Mouse (Mus musculus) kidney, embryonic 16.5 days (tissue): Measurements from ENCODE around the gene Igf2bp1. TPM values are rescaled to one million over a fixed set of nuclear protein-coding genes. Genes with fewer than 3 reads are reported as not detected.

Experiments used
- ATAC-seq: fragments of 200-750 bp; cut with Nextera tagmentation; 2 replicates; pipeline ENCODE4 v1.8.0; 2017; ENCODE audit warnings: moderate TSS enrichment; ENCODE audit not compliant: low FRiP score, low TSS enrichment
- H3K27ac ChIP-seq: fragments of 300-500 bp; sonication (generic); 2 replicates; pipeline ENCODE4 v1.5.1; 2014; ENCODE audit warnings: low read length
- H3K27me3 ChIP-seq: fragments of 300-500 bp; sonication (generic); 2 replicates; pipeline ENCODE4 v1.6.1; 2014; ENCODE audit warnings: low read length, control low read depth, mixed read lengths; ENCODE audit not compliant: insufficient read depth
- H3K36me3 ChIP-seq: fragments of 300-500 bp; sonication (generic); 2 replicates; pipeline ENCODE4 v1.6.1; 2014; ENCODE audit warnings: low read length, control low read depth, mixed read lengths; ENCODE audit not compliant: insufficient read depth
- H3K4me1 ChIP-seq: fragments of 300-500 bp; sonication (generic); 2 replicates; pipeline ENCODE4 v1.6.1; 2014; ENCODE audit warnings: low read length, control low read depth, mixed read lengths; ENCODE audit not compliant: insufficient read depth
- H3K4me2 ChIP-seq: fragments of 300-500 bp; sonication (generic); replicated peaks from 2 replicates; pipeline ENCODE4 v1.6.1; 2014; ENCODE audit warnings: low read depth, low read length
- H3K4me3 ChIP-seq: fragments of 300-500 bp; sonication (generic); 2 replicates; pipeline ENCODE4 v1.5.1; 2014; ENCODE audit warnings: mild to moderate bottlenecking, low read length
- H3K9ac ChIP-seq: fragments of 300-500 bp; sonication (generic); replicated peaks from 2 replicates; pipeline ENCODE4 v1.6.1; 2014; ENCODE audit warnings: low read length
- H3K9me3 ChIP-seq: fragments of 300-500 bp; sonication (generic); 2 replicates; pipeline ENCODE4 v1.6.1; 2016; ENCODE audit warnings: low read length, control low read depth
- WGBS: fragments of 180-500 bp; shearing (Covaris S2); extraction: QIAGEN DNeasy Blood & Tissue Kit; methylation state at CpG from one replicate; pipeline ENCODE4 v1.1.7; 2014; 5-methylcytosine and 5-hydroxymethylcytosine counted together
- polyA plus RNA-seq: library from polyadenylated mRNA; unstranded; fragments of >200 nt; fragmentation: Nextera tagmentation; extraction: Ambion mirVana; gene quantifications from 2 replicates; pipeline ENCODE4 v1.2.1, GENCODE M21; 2015

The Igf2bp1 gene
- polyA plus RNA-seq, 1 experiment from 2014 or later = 57.2 TPM

GRCm38 (mm10) chr11:96035133-96035532 lies 29.4 kb upstream of the Igf2bp1 start:
- Histone ChIP-seq H3K4me1 (peaks cover 15% of the 10 kb centered on the region), H3K9me3 (no peaks in the 10 kb centered on the region), H3K4me3 (peak overlapping the region; percentile 90), H3K36me3 (0 out of 2 replicates have a peak, but pooled peaks cover 3% of the 10 kb centered on the region), H3K27ac (no peak overlapping the region), H3K4me2 (peak overlapping the region; percentile 79), H3K9ac (peak overlapping the region; percentile 89), H3K27me3 (no peaks in the 10 kb centered on the region)
- no peak for ATAC-seq
- 11% methylated on average over 6 of the region's 6 CpGs for WGBS

- Histone ChIP-seq H3K9me3 (no peaks in the 10 kb centered on the region), H3K9ac (peak within 1 kb of the TSS; percentile 89), H3K27me3 (no peaks in the 10 kb centered on the region), H3K4me1 (peaks cover 15% of the 10 kb centered on the region), H3K27ac (peak within 1 kb of the TSS; percentile 62), H3K36me3 (0 out of 2 replicates have a peak, but pooled peaks cover 3% of the 10 kb centered on the region), H3K4me2 (peak within 1 kb of the TSS; percentile 79), H3K4me3 (peak within 1 kb of the TSS; percentile 90)
- peak; percentile 80 for ATAC-seq
- 1% methylated on average over 29 of the region's 29 CpGs for WGBS
These were observed 28.9 kb upstream of the Igf2bp1 start, which contains the start of gene Snf8 for GRCm38 (mm10) chr11:96034596-96035052. Gene Snf8, plus strand, starts transcription at chr11:96034885.

GRCm38 (mm10) chr11:96034116-96034515 lies 28.4 kb upstream of the Igf2bp1 start:
- ATAC-seq = no peak
- peaks cover 15% of the 10 kb centered on the region for H3K4me1 ChIP-seq
- peak overlapping the region; percentile 90 for H3K4me3 ChIP-seq
- H3K4me2 ChIP-seq = peak overlapping the region; percentile 79
- no peak overlapping the region for H3K27ac ChIP-seq
- WGBS = 46% methylated on average over 8 of the region's 8 CpGs
- H3K27me3 ChIP-seq = no peaks in the 10 kb centered on the region
- peak overlapping the region; percentile 89 for H3K9ac ChIP-seq
- 0 out of 2 replicates have a peak, but pooled peaks cover under 1% of the 10 kb centered on the region for H3K36me3 ChIP-seq
- H3K9me3 ChIP-seq = no peaks in the 10 kb centered on the region

DNA sequence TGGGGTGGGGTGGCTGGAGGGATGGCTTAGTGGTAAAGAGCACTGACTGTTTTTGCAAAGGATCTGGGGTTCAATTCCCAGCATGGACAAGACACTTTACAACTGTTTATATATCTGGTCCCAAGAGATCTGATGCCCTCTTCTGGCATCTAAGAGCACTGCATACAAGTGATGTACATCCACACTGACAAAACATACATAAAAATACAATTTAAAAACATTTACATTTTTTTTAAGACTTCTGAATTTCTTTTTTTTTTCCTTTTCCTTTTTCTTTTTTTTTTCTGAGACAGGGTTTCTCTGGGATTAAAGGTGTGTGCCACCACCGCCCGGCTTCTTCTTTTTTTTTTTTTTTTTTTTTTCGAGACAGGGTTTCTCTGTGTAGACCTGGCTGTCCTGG lies 27.5 kb upstream of the Igf2bp1 start:
- WGBS = 94% methylated on average over 3 of the region's 3 CpGs
- ATAC-seq = no peak

DNA sequence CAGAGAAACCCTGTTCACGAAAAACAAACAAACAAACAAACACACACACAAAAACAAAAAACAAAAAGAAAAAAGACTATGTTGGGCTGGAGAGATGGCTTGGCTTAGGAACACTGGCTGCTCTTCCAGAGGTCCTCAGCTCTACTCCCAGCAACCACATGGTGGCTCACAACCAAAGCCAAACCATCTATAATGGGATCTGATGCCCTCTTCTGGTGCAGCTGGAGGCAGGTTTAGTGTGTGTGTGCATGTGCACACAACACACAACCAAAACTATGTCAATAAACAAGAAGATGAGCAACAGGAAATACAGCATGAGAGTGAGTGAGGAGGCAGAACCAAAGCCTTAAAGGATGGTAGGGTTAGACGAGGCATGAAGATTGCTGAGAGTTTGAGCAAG lies 26.0 kb upstream of the Igf2bp1 start:
- ATAC-seq = no peak
- WGBS = 78% methylated on average over 2 of the region's 2 CpGs
- Histone ChIP-seq H3K27me3 (no peaks in the 10 kb centered on the region), H3K4me1 (peaks cover 15% of the 10 kb centered on the region), H3K4me2 (no peak overlapping the region), H3K27ac (no peak overlapping the region), H3K9ac (no peak overlapping the region), H3K36me3 (no peaks in the 10 kb centered on the region), H3K9me3 (no peaks in the 10 kb centered on the region), H3K4me3 (no peak overlapping the region)

More for the DNA sequence above, 27.5 kb upstream of the Igf2bp1 start:
- no peak overlapping the region for H3K9ac ChIP-seq
- H3K4me3 ChIP-seq = no peak overlapping the region
- H3K4me1 ChIP-seq = peaks cover 15% of the 10 kb centered on the region
- H3K4me2 ChIP-seq = no peak overlapping the region
- no peaks in the 10 kb centered on the region for H3K27me3 ChIP-seq
- no peaks in the 10 kb centered on the region for H3K36me3 ChIP-seq
- H3K9me3 ChIP-seq = no peaks in the 10 kb centered on the region
- H3K27ac ChIP-seq = no peak overlapping the region

GRCm38 (mm10) chr11:96030571-96030970 lies 24.8 kb upstream of the Igf2bp1 start:
- Histone ChIP-seq H3K4me3 (no peak overlapping the region), H3K9me3 (no peaks in the 10 kb centered on the region), H3K4me2 (no peak overlapping the region), H3K36me3 (no peaks in the 10 kb centered on the region), H3K27me3 (no peaks in the 10 kb centered on the region), H3K27ac (no peak overlapping the region), H3K4me1 (peaks cover 10% of the 10 kb centered on the region), H3K9ac (no peak overlapping the region)
- 86% methylated on average over 3 of the region's 3 CpGs for WGBS
- no peak for ATAC-seq

GRCm38 (mm10) chr11:96028130-96028529 lies 22.4 kb upstream of the Igf2bp1 start:
- Histone ChIP-seq H3K27me3 (no peaks in the 10 kb centered on the region), H3K9ac (no peak overlapping the region), H3K4me3 (no peak overlapping the region), H3K4me2 (no peak overlapping the region), H3K27ac (no peak overlapping the region), H3K4me1 (no peaks in the 10 kb centered on the region), H3K9me3 (no peaks in the 10 kb centered on the region), H3K36me3 (no peaks in the 10 kb centered on the region)
- no peak for ATAC-seq
- WGBS = 62% methylated on average over 5 of the region's 5 CpGs

GRCm38 (mm10) chr11:96020622-96021021 lies 14.9 kb upstream of the Igf2bp1 start:
- Histone ChIP-seq H3K27me3 (no peaks in the 10 kb centered on the region), H3K9me3 (no peaks in the 10 kb centered on the region), H3K27ac (no peak overlapping the region), H3K36me3 (no peaks in the 10 kb centered on the region), H3K9ac (no peak overlapping the region), H3K4me3 (no peak overlapping the region), H3K4me1 (no peaks in the 10 kb centered on the region), H3K4me2 (no peak overlapping the region)
- no peak for ATAC-seq
- WGBS = 58% methylated on average over 4 of the region's 4 CpGs

GRCm38 (mm10) chr11:96017941-96018351 lies 12.2 kb upstream of the Igf2bp1 start:
- H3K4me2 ChIP-seq = no peak overlapping the region
- no peaks in the 10 kb centered on the region for H3K36me3 ChIP-seq
- H3K4me3 ChIP-seq = no peak overlapping the region
- no peaks in the 10 kb centered on the region for H3K4me1 ChIP-seq
- WGBS = 28% methylated on average over 9 of the region's 9 CpGs
- no peak overlapping the region for H3K27ac ChIP-seq
- H3K9ac ChIP-seq = no peak overlapping the region
- H3K9me3 ChIP-seq = no peaks in the 10 kb centered on the region
- ATAC-seq = no peak; the same call in 1 of the 2 replicates
- peaks cover 3% of the 10 kb centered on the region for H3K27me3 ChIP-seq

DNA sequence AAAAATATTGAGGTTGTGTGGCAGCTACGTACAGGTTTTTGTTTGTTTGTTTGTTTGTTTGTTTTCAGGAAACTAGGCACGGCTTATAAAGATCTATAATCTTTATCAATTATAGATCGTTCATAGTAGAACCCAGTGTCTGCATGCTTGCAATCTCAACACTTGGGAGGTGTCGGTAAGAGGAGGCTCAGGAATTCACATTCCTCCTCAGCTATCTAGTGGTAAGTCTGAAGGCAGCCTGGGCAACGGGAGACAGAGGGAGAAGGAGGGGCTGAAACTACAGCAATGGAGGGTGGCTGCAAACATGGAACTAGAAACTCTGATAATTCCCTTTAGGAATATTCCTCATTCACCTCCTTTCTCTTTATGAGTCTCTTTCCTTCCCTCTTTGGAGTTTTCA lies 9.7 kb upstream of the Igf2bp1 start:
- no peaks in the 10 kb centered on the region for H3K36me3 ChIP-seq
- H3K9ac ChIP-seq = no peak overlapping the region
- no peaks in the 10 kb centered on the region for H3K9me3 ChIP-seq
- H3K4me2 ChIP-seq = no peak overlapping the region
- peaks cover 13% of the 10 kb centered on the region for H3K27me3 ChIP-seq
- WGBS = 39% methylated on average over 5 of the region's 5 CpGs
- H3K27ac ChIP-seq = no peak overlapping the region
- no peak overlapping the region for H3K4me3 ChIP-seq
- H3K4me1 ChIP-seq = no peaks in the 10 kb centered on the region
- no peak for ATAC-seq
